Mouse (Mus musculus): ENCODE measurements around the gene Narfl. TPM values are rescaled to one million over a fixed set of nuclear protein-coding genes. Genes with fewer than 3 reads are reported as not detected.

Gene Narfl
- polyA plus RNA-seq (2012; rRNA removed) = 47.5 and 50.5 TPM in 2 replicates

DNA sequence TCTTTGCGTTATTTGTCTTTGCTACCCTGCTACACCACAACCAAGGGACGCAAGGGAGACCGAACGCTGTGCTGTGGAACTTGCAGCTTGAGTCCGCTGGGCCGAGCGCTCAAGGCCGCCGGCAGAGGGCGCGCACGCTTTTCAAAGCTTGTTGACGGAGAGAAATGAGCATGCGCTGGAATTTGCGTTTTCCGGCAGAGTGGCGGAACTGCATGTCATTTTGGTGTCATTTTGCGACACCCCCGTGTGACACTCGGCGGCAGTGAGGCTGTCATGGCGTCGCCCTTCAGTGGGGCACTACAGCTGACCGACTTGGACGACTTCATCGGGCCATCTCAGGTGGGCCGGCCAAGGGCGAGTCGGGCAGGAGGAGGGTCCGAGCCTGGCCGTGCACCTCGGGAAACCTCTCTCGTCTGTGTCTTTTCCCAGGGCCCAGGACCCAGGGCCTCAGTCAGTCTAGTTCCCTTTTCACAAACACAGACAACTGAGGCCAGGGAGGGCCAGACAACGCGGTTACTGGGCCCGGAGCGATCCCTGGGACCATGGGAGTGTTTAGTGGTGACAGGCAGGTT, at the start of gene Narfl:
Gene Narfl, plus strand, starts transcription at position 228 of the 572 bp plus-strand sequence.
- Histone ChIP-seq H3K4me3 (ENCODE audit: insufficient read depth, low read depth, low read length) (peak within 1 kb of the TSS; percentile 72), H3K27ac (ENCODE audit: insufficient read depth, low read depth, low read length) (peak within 1 kb of the TSS; percentile 63), H3K36me3 (ENCODE audit: control insufficient read depth, insufficient read depth, low read length) (no peaks in the 10 kb centered on the region), H3K4me1 (ENCODE audit: control insufficient read depth, insufficient read depth, low read length) (peaks cover 4% of the 10 kb centered on the region; the same call in 1 of the 2 replicates), H3K27me3 (replicated peaks; ENCODE audit: control insufficient read depth, insufficient read depth, low read length) (no peaks in the 10 kb centered on the region)
- WGBS = under 1% methylated on average over 37 of the region's 37 CpGs
- peak; percentile 96 for TF ChIP-seq CTCF (conservative IDR thresholded peaks at IDR 0.05; ENCODE audit: insufficient read depth, insufficient read length, low read depth, low read length)
- peak; percentile 65 for TF ChIP-seq POLR2A (IDR thresholded peaks at IDR 0.05; ENCODE audit: low read depth, low read length)
- peak; percentile 98 for DNase-seq

DNA sequence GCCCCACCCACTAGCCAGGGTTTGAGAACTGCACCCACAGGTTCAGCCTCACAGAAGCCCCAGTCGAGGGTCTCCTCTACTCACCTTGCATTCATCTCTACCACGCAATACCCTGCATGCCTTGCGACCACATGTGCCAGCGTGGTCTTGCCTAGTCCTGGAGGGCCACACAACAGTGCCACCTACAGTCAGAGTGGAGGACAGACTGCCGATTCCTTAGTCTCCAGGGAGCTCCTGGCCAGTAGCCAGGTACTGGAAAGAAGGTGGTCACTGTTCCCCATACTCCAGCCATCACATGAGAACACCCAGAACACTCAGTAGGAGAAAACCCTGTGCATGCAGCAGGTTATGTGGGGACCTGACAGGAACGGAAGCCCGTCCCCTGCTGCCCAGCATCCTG, 49.7 kb upstream of the Narfl start:
- DNase-seq = no peak
- TF ChIP-seq POLR2A (IDR thresholded peaks at IDR 0.05; ENCODE audit: low read depth, low read length) (no peak), CTCF (conservative IDR thresholded peaks at IDR 0.05; ENCODE audit: insufficient read depth, insufficient read length, low read depth, low read length) (no peak)
- Histone ChIP-seq H3K36me3 (ENCODE audit: control insufficient read depth, insufficient read depth, low read length) (no peaks in the 10 kb centered on the region), H3K4me3 (ENCODE audit: insufficient read depth, low read depth, low read length) (no peak overlapping the region), H3K4me1 (ENCODE audit: control insufficient read depth, insufficient read depth, low read length) (peaks cover 4% of the 10 kb centered on the region; the same call in 1 of the 2 replicates), H3K27ac (ENCODE audit: insufficient read depth, low read depth, low read length) (no peak overlapping the region), H3K27me3 (replicated peaks; ENCODE audit: control insufficient read depth, insufficient read depth, low read length) (no peaks in the 10 kb centered on the region)
- 85% methylated on average over 7 of the region's 7 CpGs for WGBS

DNA sequence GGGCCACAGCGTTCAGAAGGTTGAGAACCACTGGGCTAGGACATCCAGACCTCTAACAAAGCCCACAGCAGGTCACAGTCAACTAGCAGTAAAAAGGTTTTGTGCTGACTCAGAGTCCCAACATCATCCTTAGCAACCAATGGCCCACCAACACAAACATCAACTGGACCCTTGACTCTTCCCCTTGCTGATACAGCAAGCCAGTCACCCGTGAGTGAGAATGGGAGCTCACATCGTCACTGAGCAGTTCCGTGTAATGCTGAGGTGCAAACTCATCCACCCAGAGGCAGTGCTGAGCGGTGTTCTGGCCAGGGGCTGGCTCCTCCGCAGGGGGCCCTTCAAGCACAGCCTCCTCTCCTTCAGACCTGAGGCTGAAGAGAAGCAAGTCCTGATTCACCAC, 48.3 kb upstream of the Narfl start:
- Histone ChIP-seq H3K4me3 (ENCODE audit: insufficient read depth, low read depth, low read length) (no peak overlapping the region), H3K27ac (ENCODE audit: insufficient read depth, low read depth, low read length) (no peak overlapping the region), H3K36me3 (ENCODE audit: control insufficient read depth, insufficient read depth, low read length) (no peaks in the 10 kb centered on the region), H3K27me3 (replicated peaks; ENCODE audit: control insufficient read depth, insufficient read depth, low read length) (no peaks in the 10 kb centered on the region), H3K4me1 (ENCODE audit: control insufficient read depth, insufficient read depth, low read length) (peaks cover 4% of the 10 kb centered on the region; the same call in 1 of the 2 replicates)
- 76% methylated on average over 6 of the region's 6 CpGs for WGBS
- peak; percentile 58 for DNase-seq
- no peak for TF ChIP-seq POLR2A (IDR thresholded peaks at IDR 0.05; ENCODE audit: low read depth, low read length)
- TF ChIP-seq CTCF (conservative IDR thresholded peaks at IDR 0.05; ENCODE audit: insufficient read depth, insufficient read length, low read depth, low read length) = no peak

DNA sequence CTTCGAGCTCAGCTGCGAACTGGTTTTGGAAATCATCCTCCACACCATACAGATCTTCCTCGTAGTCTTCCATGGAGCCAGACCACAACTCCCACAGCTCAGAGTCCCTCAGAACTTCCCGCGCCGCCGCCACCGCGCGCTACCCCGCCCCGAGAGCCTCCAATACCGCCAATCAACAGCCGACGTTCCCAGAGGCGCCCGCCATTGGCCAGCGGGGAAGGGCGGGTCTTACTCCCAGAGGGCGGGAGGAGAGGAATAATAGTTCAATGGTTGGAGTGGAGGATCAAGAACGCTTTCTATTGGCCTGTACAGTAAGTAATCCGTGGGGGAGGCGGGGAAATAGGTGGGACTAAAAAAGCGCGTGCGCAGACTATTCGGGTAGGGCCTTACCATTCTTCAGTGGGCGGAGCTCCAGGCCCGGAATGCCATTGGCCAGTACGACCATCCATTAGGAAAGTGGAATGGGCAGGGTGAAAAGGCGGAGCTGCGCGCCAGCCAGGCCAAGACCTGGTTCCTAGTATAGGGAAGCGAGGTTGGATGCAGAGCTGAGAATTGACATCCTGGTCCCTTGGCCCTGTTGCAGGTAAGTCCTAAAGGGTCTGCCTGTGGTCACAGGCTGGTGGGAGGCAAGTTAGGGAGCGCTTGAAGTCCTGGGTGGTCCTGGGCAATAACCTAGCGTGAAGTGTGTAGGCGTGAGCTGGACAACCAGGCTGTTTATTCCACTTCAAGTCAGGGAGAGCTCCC, 46.1 kb upstream of the Narfl start, which contains the start of the genes Chtf18 and Rpusd1:
Gene Chtf18, minus strand, starts transcription at position 155 of the 744 bp plus-strand sequence.
Gene Rpusd1, plus strand, starts transcription at position 406 of the 744 bp plus-strand sequence.
- Histone ChIP-seq H3K36me3 (ENCODE audit: control insufficient read depth, insufficient read depth, low read length) (no peaks in the 10 kb centered on the region), H3K27me3 (replicated peaks; ENCODE audit: control insufficient read depth, insufficient read depth, low read length) (no peaks in the 10 kb centered on the region), H3K4me3 (ENCODE audit: insufficient read depth, low read depth, low read length) (peak within 1 kb of the TSS; percentile 55), H3K27ac (ENCODE audit: insufficient read depth, low read depth, low read length) (no peak within 1 kb of the TSS), H3K4me1 (ENCODE audit: control insufficient read depth, insufficient read depth, low read length) (peaks cover 4% of the 10 kb centered on the region; the same call in 1 of the 2 replicates)
- peak; percentile 100 for DNase-seq
- under 1% methylated on average over 37 of the region's 37 CpGs for WGBS
- TF ChIP-seq CTCF (conservative IDR thresholded peaks at IDR 0.05; ENCODE audit: insufficient read depth, insufficient read length, low read depth, low read length) = no peak
- TF ChIP-seq POLR2A (IDR thresholded peaks at IDR 0.05; ENCODE audit: low read depth, low read length) = peak; percentile 40

DNA sequence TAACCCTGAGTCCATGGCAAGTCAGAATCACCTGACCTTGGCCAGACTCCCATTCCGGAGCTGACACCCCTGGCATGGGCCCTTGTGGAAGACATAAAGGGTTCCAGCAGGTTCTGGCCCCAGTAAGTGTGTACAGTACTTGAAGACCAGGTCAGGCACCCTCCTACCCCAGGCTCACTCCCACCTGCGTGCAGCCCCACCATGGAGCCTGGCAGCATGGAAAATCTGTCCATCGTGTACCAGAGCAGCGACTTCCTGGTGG, 45.6 kb upstream of the Narfl start:
- TF ChIP-seq CTCF (conservative IDR thresholded peaks at IDR 0.05; ENCODE audit: insufficient read depth, insufficient read length, low read depth, low read length) (no peak), POLR2A (IDR thresholded peaks at IDR 0.05; ENCODE audit: low read depth, low read length) (no peak)
- Histone ChIP-seq H3K27me3 (replicated peaks; ENCODE audit: control insufficient read depth, insufficient read depth, low read length) (no peaks in the 10 kb centered on the region), H3K4me1 (ENCODE audit: control insufficient read depth, insufficient read depth, low read length) (peaks cover 4% of the 10 kb centered on the region; the same call in 1 of the 2 replicates), H3K36me3 (ENCODE audit: control insufficient read depth, insufficient read depth, low read length) (no peaks in the 10 kb centered on the region), H3K27ac (ENCODE audit: insufficient read depth, low read depth, low read length) (no peak overlapping the region), H3K4me3 (ENCODE audit: insufficient read depth, low read depth, low read length) (peak overlapping the region; percentile 48)
- WGBS = 21% methylated on average over 4 of the region's 4 CpGs
- no peak for DNase-seq

DNA sequence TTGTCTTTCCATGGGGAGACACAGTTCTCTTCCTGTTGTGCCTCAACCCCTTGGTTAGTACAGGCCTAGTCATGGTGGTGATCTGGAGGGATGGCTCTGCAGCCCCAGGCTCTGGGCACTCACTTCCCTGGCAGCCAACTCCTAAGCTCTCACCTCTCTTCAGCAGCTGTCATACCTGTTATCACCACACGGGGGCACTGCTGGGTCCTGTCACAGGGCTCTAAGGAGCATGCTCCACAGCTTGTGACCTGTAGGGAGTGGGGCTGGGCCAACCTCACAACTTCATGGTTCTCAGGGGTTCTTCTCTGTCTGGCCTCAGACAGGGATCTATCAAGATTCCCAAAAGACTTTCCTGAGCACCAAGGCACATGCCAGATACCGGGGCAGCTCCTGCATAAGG, 41.5 kb upstream of the Narfl start:
- H3K36me3 ChIP-seq (ENCODE audit: control insufficient read depth, insufficient read depth, low read length) = no peaks in the 10 kb centered on the region
- no peak for TF ChIP-seq POLR2A (IDR thresholded peaks at IDR 0.05; ENCODE audit: low read depth, low read length)
- TF ChIP-seq CTCF (conservative IDR thresholded peaks at IDR 0.05; ENCODE audit: insufficient read depth, insufficient read length, low read depth, low read length) = peak; percentile 93
- peak; percentile 87 for DNase-seq
- no peaks in the 10 kb centered on the region for H3K27me3 ChIP-seq (replicated peaks; ENCODE audit: control insufficient read depth, insufficient read depth, low read length)
- peaks cover 4% of the 10 kb centered on the region; the same call in 1 of the 2 replicates for H3K4me1 ChIP-seq (ENCODE audit: control insufficient read depth, insufficient read depth, low read length)
- no peak overlapping the region for H3K4me3 ChIP-seq (ENCODE audit: insufficient read depth, low read depth, low read length)
- no peak overlapping the region for H3K27ac ChIP-seq (ENCODE audit: insufficient read depth, low read depth, low read length)
- WGBS = 24% methylated on average over 2 of the region's 2 CpGs

DNA sequence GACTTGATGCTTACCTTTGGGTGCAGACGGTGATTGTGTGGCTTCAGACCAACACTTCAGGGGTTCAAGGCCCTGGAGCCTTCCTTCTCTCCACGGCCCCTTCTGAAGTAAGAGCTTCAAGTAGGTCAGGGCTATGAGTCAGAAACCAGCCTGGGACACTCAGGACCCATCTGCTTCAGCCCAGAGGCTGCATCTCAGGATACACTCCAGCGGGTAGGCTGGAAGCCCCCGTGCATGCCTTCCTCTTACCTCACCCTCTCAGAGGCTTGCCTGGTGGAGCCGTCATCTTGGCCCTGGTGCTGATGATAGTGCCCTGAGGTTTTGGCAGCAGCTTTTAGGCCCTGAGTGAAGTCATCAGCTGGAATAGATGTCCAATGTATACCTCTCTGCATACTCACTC, 38.3 kb upstream of the Narfl start:
- TF ChIP-seq POLR2A (IDR thresholded peaks at IDR 0.05; ENCODE audit: low read depth, low read length) (no peak), CTCF (conservative IDR thresholded peaks at IDR 0.05; ENCODE audit: insufficient read depth, insufficient read length, low read depth, low read length) (no peak)
- Histone ChIP-seq H3K4me1 (ENCODE audit: control insufficient read depth, insufficient read depth, low read length) (no peaks in the 10 kb centered on the region), H3K27ac (ENCODE audit: insufficient read depth, low read depth, low read length) (no peak overlapping the region), H3K36me3 (ENCODE audit: control insufficient read depth, insufficient read depth, low read length) (no peaks in the 10 kb centered on the region), H3K4me3 (ENCODE audit: insufficient read depth, low read depth, low read length) (no peak overlapping the region), H3K27me3 (replicated peaks; ENCODE audit: control insufficient read depth, insufficient read depth, low read length) (no peaks in the 10 kb centered on the region)
- DNase-seq = no peak
- WGBS = 80% methylated on average over 5 of the region's 5 CpGs
